Mouse (Mus musculus): ENCODE results near the gene Pelo. TPM values are rescaled to one million over a fixed set of nuclear protein-coding genes. Genes with fewer than 3 reads are reported as not detected.
A peak's percentile ranks its signal among the peaks of the same experiment; 100 is the strongest.

The Pelo gene
- polyA plus RNA-seq, 1 experiment from 2014 or later = 6.6 TPM

DNA sequence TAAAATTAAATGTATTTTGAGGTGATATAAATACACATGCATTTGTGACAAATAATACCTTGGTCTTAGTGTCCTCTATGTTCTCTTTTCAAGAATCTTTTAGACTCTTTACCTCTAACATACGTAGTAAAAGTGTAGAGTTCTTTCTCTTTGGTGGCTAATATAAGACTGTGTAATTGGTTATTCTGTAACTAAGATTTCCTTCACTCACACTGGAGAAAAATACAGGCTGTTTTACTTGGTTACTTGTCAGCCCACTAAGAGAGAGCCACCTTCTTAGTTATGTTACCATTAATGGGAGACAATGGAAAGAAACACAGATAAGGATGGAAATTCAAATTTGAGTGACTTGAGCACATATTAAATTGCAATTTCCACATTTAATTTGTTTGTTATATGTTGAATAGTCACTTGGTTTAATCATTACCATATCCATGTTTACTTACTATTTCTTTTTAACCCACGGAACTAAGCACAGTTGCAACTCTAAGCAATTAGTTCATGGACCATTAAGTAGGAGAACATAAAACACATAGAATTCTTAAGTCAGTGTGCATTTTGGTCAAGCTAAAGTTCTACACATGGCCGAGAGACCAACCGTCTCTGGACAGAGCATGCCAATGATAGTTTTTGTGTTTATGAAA, 22.5 kb downstream of the Pelo start:
- Histone ChIP-seq H3K4me2 (replicated peaks) (no peak overlapping the region), H3K36me3 (replicated peaks; ENCODE audit: control insufficient read depth, insufficient read depth) (no peaks in the 10 kb centered on the region), H3K9ac (no peak overlapping the region), H3K27ac (no peak overlapping the region), H3K4me3 (replicated peaks; ENCODE audit: low read length) (no peak overlapping the region), H3K9me3 (ENCODE audit: control insufficient read depth, low read length) (no peaks in the 10 kb centered on the region), H3K27me3 (ENCODE audit: control insufficient read depth, insufficient read depth, low read length) (no peaks in the 10 kb centered on the region), H3K4me1 (replicated peaks; ENCODE audit: control insufficient read depth, insufficient read depth, low read length) (no peaks in the 10 kb centered on the region)
- DNase-seq (ENCODE audit: low spot score) (no peak), ATAC-seq (ENCODE audit: low FRiP score) (no peak)
- 76% methylated on average over 4 of the region's 4 CpGs for WGBS

DNA sequence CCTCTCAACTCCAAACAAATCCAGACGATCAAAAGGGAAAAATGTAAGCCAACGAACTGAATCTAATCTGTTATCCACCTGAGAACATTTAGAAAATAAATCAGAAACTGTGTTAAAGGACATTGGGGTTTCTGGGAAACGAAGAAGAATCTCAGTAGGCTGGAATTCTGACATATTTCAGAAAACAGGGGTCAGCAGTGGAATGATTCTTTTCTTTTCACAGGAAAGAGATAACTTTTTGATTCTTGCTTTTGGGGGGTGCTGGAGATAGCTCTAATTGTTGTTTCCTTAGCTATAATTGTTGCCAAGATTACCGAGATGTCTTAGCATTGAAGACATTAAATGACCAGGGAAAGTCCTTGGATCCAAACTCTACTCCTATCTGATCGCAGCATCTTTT, 32.4 kb downstream of the Pelo start:
- Histone ChIP-seq H3K36me3 (replicated peaks; ENCODE audit: control insufficient read depth, insufficient read depth) (no peaks in the 10 kb centered on the region), H3K27ac (no peak overlapping the region), H3K4me3 (replicated peaks; ENCODE audit: low read length) (no peak overlapping the region), H3K4me2 (replicated peaks) (no peak overlapping the region), H3K27me3 (ENCODE audit: control insufficient read depth, insufficient read depth, low read length) (no peaks in the 10 kb centered on the region), H3K9me3 (ENCODE audit: control insufficient read depth, low read length) (no peaks in the 10 kb centered on the region), H3K4me1 (replicated peaks; ENCODE audit: control insufficient read depth, insufficient read depth, low read length) (no peaks in the 10 kb centered on the region), H3K9ac (no peak overlapping the region)
- ATAC-seq (ENCODE audit: low FRiP score) = no peak
- 85% methylated on average over 5 of the region's 5 CpGs for WGBS
- no peak for DNase-seq (ENCODE audit: low spot score)

- 16% methylated on average over 9 of the region's 9 CpGs for WGBS
- ATAC-seq (ENCODE audit: low FRiP score) (no peak), DNase-seq (ENCODE audit: low spot score) (no peak)
- Histone ChIP-seq H3K9ac (no peak overlapping the region), H3K4me3 (replicated peaks; ENCODE audit: low read length) (no peak overlapping the region), H3K36me3 (replicated peaks; ENCODE audit: control insufficient read depth, insufficient read depth) (no peaks in the 10 kb centered on the region), H3K4me2 (replicated peaks) (no peak overlapping the region), H3K27me3 (ENCODE audit: control insufficient read depth, insufficient read depth, low read length) (no peaks in the 10 kb centered on the region), H3K9me3 (ENCODE audit: control insufficient read depth, low read length) (no peaks in the 10 kb centered on the region), H3K4me1 (replicated peaks; ENCODE audit: control insufficient read depth, insufficient read depth, low read length) (no peaks in the 10 kb centered on the region), H3K27ac (no peak overlapping the region)
Measured at GRCm38 (mm10) chr13:115054783-115055182, 35.2 kb downstream of the Pelo start.

DNA sequence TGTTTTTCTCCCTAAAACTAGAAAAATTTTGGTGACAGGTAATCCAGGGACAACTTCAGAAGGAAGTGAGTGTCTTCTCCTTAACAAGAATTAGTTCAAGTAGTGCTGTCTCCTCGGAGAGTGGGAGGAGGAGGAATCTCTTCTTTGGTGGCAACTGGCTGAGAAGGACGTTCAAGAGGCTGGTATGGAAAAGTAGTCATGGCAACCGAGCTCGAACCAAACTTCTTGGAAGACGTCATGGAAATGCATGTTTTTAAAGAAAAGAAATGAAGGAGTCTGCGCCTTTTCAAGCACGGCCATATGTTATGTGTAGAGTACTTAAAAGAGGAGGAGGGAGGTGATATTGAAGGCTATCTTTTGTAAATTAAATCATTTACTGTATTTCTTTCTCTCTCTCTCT, 37.4 kb downstream of the Pelo start:
- ATAC-seq (ENCODE audit: low FRiP score) = no peak
- H3K27me3 ChIP-seq (ENCODE audit: control insufficient read depth, insufficient read depth, low read length) = no peaks in the 10 kb centered on the region
- DNase-seq (ENCODE audit: low spot score) = no peak
- WGBS = 56% methylated on average over 7 of the region's 7 CpGs
- H3K9ac ChIP-seq = no peak overlapping the region
- no peak overlapping the region for H3K4me2 ChIP-seq (replicated peaks)
- H3K9me3 ChIP-seq (ENCODE audit: control insufficient read depth, low read length) = no peaks in the 10 kb centered on the region
- no peaks in the 10 kb centered on the region for H3K4me1 ChIP-seq (replicated peaks; ENCODE audit: control insufficient read depth, insufficient read depth, low read length)
- no peak overlapping the region for H3K4me3 ChIP-seq (replicated peaks; ENCODE audit: low read length)
- H3K27ac ChIP-seq = no peak overlapping the region
- no peaks in the 10 kb centered on the region for H3K36me3 ChIP-seq (replicated peaks; ENCODE audit: control insufficient read depth, insufficient read depth)

DNA sequence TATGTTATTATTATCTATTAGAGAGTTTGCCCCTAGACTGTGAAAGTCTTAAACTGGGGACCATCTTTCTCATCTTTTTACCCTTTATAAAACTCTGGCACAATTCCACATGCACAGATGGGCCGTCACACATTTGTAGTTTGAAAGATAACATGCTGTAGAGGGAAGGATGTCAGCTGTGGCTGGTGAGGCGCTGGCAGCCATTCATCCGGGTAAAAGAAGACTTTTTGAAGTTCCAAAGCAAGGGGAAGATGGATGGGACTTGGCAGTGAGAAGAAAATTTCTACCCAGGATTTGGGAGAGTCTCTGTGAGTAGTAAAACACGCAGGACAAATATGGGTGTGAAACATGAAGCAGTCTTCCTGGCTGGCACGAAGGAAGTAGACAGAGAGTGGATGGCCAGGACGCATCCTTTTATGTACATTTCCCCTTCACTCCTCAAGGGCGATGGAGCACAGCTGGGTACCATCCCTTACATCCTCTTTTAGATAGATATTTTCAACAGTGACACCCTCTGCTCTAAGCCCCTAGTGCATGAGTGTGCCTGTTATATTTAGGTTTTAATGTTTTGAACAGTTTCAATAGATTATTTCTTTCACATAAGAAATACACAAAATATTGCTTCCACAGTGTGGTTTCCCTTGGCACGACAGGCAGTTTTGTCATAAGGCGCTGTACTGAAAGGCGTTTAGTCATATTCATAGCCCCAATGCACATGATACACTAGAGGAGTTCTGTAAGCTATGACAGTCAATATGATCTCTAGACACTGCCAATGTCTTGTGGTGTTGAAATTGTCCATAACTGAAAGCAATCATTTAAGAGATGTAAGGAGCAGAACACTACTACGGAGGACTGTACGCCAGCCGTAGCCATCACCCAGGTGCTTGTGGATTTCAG, 39.1 kb downstream of the Pelo start:
- Histone ChIP-seq H3K4me1 (replicated peaks; ENCODE audit: control insufficient read depth, insufficient read depth, low read length) (no peaks in the 10 kb centered on the region), H3K27me3 (ENCODE audit: control insufficient read depth, insufficient read depth, low read length) (no peaks in the 10 kb centered on the region), H3K36me3 (replicated peaks; ENCODE audit: control insufficient read depth, insufficient read depth) (no peaks in the 10 kb centered on the region), H3K9me3 (ENCODE audit: control insufficient read depth, low read length) (no peaks in the 10 kb centered on the region), H3K4me3 (replicated peaks; ENCODE audit: low read length) (no peak overlapping the region), H3K27ac (no peak overlapping the region), H3K4me2 (replicated peaks) (no peak overlapping the region), H3K9ac (no peak overlapping the region)
- WGBS = 79% methylated on average over 13 of the region's 13 CpGs
- DNase-seq (ENCODE audit: low spot score) = no peak
- peak; percentile 37; the same call in 1 of the 2 replicates for ATAC-seq (ENCODE audit: low FRiP score)

- whole genome bisulfite sequencing = 88% methylated on average over 2 of the region's 2 CpGs
- Histone ChIP-seq H3K9me3 (ENCODE audit: control insufficient read depth, low read length) (no peaks in the 10 kb centered on the region), H3K27me3 (ENCODE audit: control insufficient read depth, insufficient read depth, low read length) (no peaks in the 10 kb centered on the region), H3K9ac (no peak overlapping the region), H3K4me2 (replicated peaks) (no peak overlapping the region), H3K27ac (no peak overlapping the region), H3K4me3 (replicated peaks; ENCODE audit: low read length) (no peak overlapping the region), H3K36me3 (replicated peaks; ENCODE audit: control insufficient read depth, insufficient read depth) (no peaks in the 10 kb centered on the region), H3K4me1 (replicated peaks; ENCODE audit: control insufficient read depth, insufficient read depth, low read length) (no peaks in the 10 kb centered on the region)
- no peak for DNase-seq (ENCODE audit: low spot score)
- ATAC-seq (ENCODE audit: low FRiP score) = no peak
Measured at GRCm38 (mm10) chr13:115042652-115043051, 47.3 kb downstream of the Pelo start.

Other genes starting within 250 kb of the Pelo start
- 1.9 and 2.2 TPM in 2 replicates for gene Itga2, start 158.1 kb downstream of the Pelo start, polyA plus RNA-seq (2014; fragmentation: Nextera tagmentation; extraction: Ambion mirVana)
- gene Gm49395, start 11.7 kb upstream of the Pelo start, polyA plus RNA-seq (2014; fragmentation: Nextera tagmentation; extraction: Ambion mirVana) = 2.2 and 4.7 TPM in 2 replicates
- gene Itga1, start 11.8 kb upstream of the Pelo start, polyA plus RNA-seq (2014; fragmentation: Nextera tagmentation; extraction: Ambion mirVana) = 8.7 and 9.1 TPM in 2 replicates

Data from hindbrain, embryonic 14.5 days (tissue).